Mouse (Mus musculus) heart, postnatal 0 days (tissue): ENCODE measurements around the gene Col6a2. TPM values are rescaled to one million over a fixed set of nuclear protein-coding genes. Genes with fewer than 3 reads are reported as not detected.

Experiments
- ATAC-seq: fragments of 200-750 bp; cut with Nextera tagmentation; 2 replicates; pipeline ENCODE4 v1.8.0; 2017; ENCODE audit warnings: low read depth, moderate number of reproducible peaks, moderate library complexity; ENCODE audit not compliant: insufficient read depth
- DNase-seq: peaks from one replicate; pipeline ENCODE4 v3.0.0-alpha.2; 2016; ENCODE audit warnings: low spot score
- H3K27ac ChIP-seq: fragments of 300-500 bp; sonication (generic); 2 replicates; pipeline ENCODE4 v1.5.1; 2014; ENCODE audit warnings: low read depth, mild to moderate bottlenecking
- H3K27me3 ChIP-seq: fragments of 300-500 bp; sonication (generic); 2 replicates; pipeline ENCODE4 v1.6.1; 2014; ENCODE audit warnings: low read length, mixed read lengths; ENCODE audit not compliant: control insufficient read depth, insufficient read depth
- H3K36me3 ChIP-seq: fragments of 300-500 bp; sonication (generic); replicated peaks from 2 replicates; pipeline ENCODE4 v1.6.1; 2014; ENCODE audit warnings: low read length, mixed read lengths; ENCODE audit not compliant: control insufficient read depth, insufficient read depth
- H3K4me1 ChIP-seq: fragments of 300-500 bp; sonication (generic); 2 replicates; pipeline ENCODE4 v1.6.1; 2014; ENCODE audit warnings: antibody characterized with exemption; ENCODE audit not compliant: control insufficient read depth, insufficient read depth
- H3K4me2 ChIP-seq: fragments of 300-500 bp; sonication (generic); 2 replicates; pipeline ENCODE4 v1.6.1; 2014; ENCODE audit warnings: low read depth, mild to moderate bottlenecking, low read length, moderate library complexity
- H3K4me3 ChIP-seq: fragments of 300-500 bp; sonication (generic); 2 replicates; pipeline ENCODE4 v1.5.1; 2014; ENCODE audit warnings: low read depth, low read length
- H3K9ac ChIP-seq: fragments of 300-500 bp; sonication (generic); replicated peaks from 2 replicates; pipeline ENCODE4 v1.6.1; 2014; ENCODE audit warnings: low read depth, low read length, mixed read lengths
- H3K9me3 ChIP-seq: fragments of 300-500 bp; sonication (generic); replicated peaks from 2 replicates; pipeline ENCODE4 v1.6.1; 2016; ENCODE audit warnings: low read length; ENCODE audit not compliant: control insufficient read depth
- CTCF ChIP-seq: IDR thresholded peaks from 2 replicates; pipeline ENCODE4 v1.5.1; 2016; ENCODE audit warnings: antibody characterized with exemption, control low read depth, low read depth
- EP300 ChIP-seq: IDR thresholded peaks from 2 replicates; pipeline ENCODE4 v1.6.1; 2016; ENCODE audit warnings: antibody characterized with exemption, low read depth
- WGBS: fragments of 180-500 bp; shearing (Covaris S2); extraction: QIAGEN DNeasy Blood & Tissue Kit; methylation state at CpG from one replicate; pipeline ENCODE4 v1.1.7; 2014; 5-methylcytosine and 5-hydroxymethylcytosine counted together
- polyA plus RNA-seq: library from polyadenylated mRNA; unstranded; fragments of >200 nt; fragmentation: Nextera tagmentation; extraction: Ambion mirVana; gene quantifications from 2 replicates; pipeline ENCODE4 v1.2.1, GENCODE M21; 2015
- total RNA-seq: library from RNA; depleted of rRNA; stranded (reverse); fragments of >200 nt; gene quantifications from 2 replicates; pipeline ENCODE4 v1.2.3, GENCODE M21; 2014; ENCODE audit warnings: low replicate concordance

Gene Col6a2
- total and polyA plus RNA-seq, 2 experiments from 2014 or later: 72.4 to 156 TPM

DNA sequence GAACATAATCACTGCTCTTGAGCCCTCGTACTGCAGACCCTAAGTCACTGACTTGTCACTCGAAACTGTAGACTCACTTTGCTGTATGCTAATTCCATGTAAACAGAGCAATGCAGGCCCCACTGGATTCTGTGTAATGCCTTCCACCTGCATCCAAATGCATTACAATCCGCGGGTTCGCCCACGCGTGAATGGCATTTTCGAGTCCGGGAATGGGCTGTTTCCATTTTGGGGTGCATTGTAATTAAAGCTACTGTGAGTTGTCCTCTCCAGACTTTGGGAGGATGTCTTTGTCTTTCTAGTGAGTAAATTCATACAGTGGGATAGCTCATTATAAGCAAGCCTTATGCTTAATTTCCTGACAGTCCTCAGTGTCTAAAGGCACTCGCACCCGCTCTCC lies 42.1 kb upstream of the Col6a2 start:
- TF ChIP-seq EP300: no peak
- TF ChIP-seq CTCF: no peak
- no peak overlapping the region for H3K27ac ChIP-seq
- no peaks in the 10 kb centered on the region for H3K36me3 ChIP-seq
- H3K9ac ChIP-seq: no peak overlapping the region
- ATAC-seq (no peak), DNase-seq (no peak)
- H3K4me2 ChIP-seq: no peak overlapping the region
- H3K9me3 ChIP-seq: peaks cover 13% of the 10 kb centered on the region; the same call in 1 of the 2 replicates
- 88% methylated on average over 11 of the region's 11 CpGs for WGBS
- no peaks in the 10 kb centered on the region for H3K27me3 ChIP-seq
- no peaks in the 10 kb centered on the region for H3K4me1 ChIP-seq
- H3K4me3 ChIP-seq: no peak overlapping the region

DNA sequence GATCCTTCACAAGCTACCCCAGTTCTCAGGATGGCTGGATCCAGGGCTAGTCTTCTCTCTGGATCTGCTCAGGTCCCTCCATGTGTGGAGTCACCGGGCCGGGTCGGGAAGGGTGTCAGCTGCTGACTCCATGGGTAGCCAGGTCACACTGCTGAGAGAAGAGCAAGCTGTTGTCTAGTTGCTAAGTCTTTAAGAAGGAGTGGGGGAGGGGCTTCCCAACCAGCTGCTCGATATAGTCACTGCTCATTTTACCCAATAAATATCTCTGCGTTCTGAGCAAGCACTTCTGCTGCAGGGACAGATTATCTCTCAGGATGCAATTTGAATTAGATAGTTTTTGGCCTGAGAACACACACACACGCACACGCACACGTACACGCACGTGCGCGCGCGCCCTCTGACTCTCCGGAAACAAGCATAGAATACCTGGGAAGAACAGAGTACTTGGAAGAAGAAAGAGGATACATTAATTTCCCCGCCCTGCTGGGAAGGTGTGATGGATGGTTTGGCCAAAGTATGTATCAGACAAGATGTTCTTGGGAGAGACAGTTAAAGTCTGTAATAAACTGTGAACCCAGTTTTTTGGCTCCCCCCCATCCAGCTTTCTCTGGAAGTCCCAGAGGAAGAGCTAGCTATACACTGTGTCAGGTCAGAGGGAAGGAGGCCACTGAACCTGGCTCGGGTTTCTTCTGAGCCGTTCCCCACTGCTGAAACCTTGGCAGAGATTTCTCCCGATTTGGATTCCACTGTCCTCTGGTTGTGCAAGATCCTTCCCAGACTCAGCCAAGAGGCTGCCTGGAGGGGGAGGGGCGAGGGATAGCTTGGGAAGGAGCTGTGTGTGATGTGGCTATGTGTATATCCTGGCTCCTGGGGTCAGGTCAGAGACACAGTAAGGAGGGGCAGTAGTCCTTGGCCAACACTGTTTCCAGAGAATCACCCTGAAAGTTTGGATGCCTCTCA lies 41.0 kb upstream of the Col6a2 start:
- no peak for DNase-seq
- peak overlapping the region; percentile 20; the same call in 1 of the 2 replicates for H3K27ac ChIP-seq
- no peaks in the 10 kb centered on the region for H3K27me3 ChIP-seq
- H3K4me3 ChIP-seq: no peak overlapping the region
- no peaks in the 10 kb centered on the region for H3K4me1 ChIP-seq
- no peak for TF ChIP-seq EP300
- no peak for TF ChIP-seq CTCF
- H3K9ac ChIP-seq: no peak overlapping the region
- H3K36me3 ChIP-seq: no peaks in the 10 kb centered on the region
- ATAC-seq: peak; percentile 55; the same call in 1 of the 2 replicates
- peaks cover 13% of the 10 kb centered on the region; the same call in 1 of the 2 replicates for H3K9me3 ChIP-seq
- no peak overlapping the region for H3K4me2 ChIP-seq
- 72% methylated on average over 20 of the region's 20 CpGs for whole genome bisulfite sequencing

DNA sequence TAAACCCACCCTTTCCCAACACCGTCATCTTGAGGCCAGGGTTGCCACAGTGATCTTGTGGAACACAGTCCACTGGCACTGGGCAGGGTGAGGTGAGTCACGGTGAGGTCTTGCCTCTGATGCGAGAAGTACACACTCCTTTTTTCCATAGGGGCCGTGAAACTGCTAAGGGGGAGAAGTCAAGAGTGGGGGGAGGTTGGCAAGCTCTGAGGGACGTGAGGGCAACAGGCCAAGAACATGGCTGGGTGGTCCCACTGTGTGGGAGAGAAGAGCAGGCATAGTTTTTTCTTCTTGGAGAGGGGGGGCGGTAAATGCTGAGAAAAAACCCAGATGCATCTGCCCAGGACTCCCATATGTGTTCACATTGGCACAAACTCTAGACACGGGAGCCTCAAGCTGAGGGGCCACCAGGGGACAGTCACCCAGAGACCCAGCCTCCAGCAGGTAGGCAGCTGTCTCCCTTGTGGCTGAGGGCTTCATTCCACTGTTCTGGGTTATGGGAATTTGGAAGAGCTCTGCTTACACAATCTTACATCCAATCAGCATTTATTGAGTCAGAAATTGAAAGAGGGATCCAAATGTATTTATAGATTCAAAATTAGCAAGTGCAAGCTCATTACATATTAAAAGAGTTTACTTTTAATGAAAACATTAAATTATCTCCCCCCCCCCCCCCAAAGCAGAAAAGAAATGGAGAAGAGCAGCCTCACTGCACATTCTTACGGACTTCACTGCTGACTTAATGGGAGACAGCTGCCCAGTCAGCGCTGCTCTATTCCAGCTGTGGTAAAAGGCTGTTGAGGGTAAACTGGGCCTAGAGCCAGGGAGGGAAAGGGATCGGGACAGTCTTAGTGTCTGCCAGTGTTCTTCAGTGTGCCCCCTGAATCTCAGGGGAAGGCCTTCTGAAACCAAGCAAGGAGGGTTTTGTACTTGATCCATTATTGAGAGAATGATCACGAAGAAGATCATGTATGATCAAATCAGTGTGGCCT lies 30.2 kb upstream of the Col6a2 start:
- no peaks in the 10 kb centered on the region; the same call in 1 of the 2 replicates for H3K9me3 ChIP-seq
- no peak for ATAC-seq
- 67% methylated on average over 11 of the region's 11 CpGs for WGBS
- H3K4me2 ChIP-seq: no peak overlapping the region
- no peak for TF ChIP-seq CTCF
- no peak for TF ChIP-seq EP300
- no peak for DNase-seq
- H3K4me3 ChIP-seq: no peak overlapping the region
- no peaks in the 10 kb centered on the region for H3K36me3 ChIP-seq
- H3K27me3 ChIP-seq: no peaks in the 10 kb centered on the region
- no peak overlapping the region for H3K27ac ChIP-seq
- H3K9ac ChIP-seq: no peak overlapping the region
- H3K4me1 ChIP-seq: no peaks in the 10 kb centered on the region

DNA sequence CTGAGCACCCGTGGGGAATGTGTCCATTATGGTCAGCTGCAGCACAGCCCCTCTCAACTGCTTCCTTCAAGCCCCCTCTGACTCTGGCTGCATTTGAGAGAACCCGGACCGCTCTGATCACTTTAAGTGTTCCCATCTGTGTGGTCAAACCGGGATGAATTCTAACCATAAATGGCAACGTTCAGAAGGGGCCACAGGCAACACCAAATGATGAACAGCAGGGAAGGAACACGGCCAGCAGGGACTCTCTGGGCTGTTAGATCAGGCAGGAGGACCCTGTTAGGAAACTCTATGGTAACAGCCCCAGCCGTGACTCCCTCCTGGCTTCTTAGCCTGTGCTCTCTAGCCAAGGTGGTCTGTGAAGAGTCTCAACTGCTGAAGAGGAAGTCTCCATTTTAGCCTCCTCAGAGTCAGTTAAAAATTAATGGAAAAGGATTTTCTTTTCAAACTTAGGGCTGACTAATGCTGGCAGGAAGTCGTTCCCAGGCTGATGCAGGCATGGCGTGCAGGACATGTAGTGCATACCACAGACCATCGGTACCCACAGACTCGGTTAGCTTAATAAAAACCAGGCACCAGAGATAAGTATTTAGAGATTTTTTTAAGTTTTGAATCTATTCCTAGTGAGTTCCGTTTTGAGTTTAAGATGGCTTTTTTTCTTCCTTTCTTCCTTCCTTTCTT lies 27.4 kb upstream of the Col6a2 start:
- H3K9ac ChIP-seq: no peak overlapping the region
- H3K9me3 ChIP-seq: no peaks in the 10 kb centered on the region
- no peak for TF ChIP-seq CTCF
- TF ChIP-seq EP300: no peak
- H3K4me2 ChIP-seq: no peak overlapping the region
- ATAC-seq: no peak
- DNase-seq: no peak
- H3K27me3 ChIP-seq: no peaks in the 10 kb centered on the region
- H3K4me3 ChIP-seq: no peak overlapping the region
- no peaks in the 10 kb centered on the region for H3K36me3 ChIP-seq
- WGBS: 45% methylated on average over 12 of the region's 12 CpGs
- H3K4me1 ChIP-seq: no peaks in the 10 kb centered on the region
- no peak overlapping the region for H3K27ac ChIP-seq

DNA sequence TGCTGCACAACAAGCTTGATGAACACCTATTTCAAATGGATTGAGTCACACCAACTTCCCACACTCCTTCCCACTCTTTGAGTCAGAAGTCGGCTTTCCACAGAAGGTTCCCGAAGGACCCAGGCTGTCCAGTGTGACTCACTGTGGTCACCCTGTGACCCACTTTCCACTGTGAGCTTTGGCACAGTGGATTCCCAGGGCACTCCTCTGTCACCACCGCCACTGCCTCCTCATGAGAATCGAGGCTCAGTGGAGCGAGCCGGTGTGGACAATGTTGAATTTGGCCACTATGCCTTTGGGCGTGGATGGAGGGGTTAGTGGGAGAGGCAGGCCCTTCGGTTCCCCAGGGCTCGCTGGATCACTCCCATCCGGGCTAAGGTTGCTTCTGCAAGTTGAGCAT lies 25.3 kb upstream of the Col6a2 start:
- ATAC-seq (no peak), DNase-seq (no peak)
- H3K9ac ChIP-seq: no peak overlapping the region
- WGBS: 81% methylated on average over 10 of the region's 10 CpGs
- TF ChIP-seq EP300 (no peak), CTCF (no peak)
- no peak overlapping the region for H3K4me2 ChIP-seq
- H3K27ac ChIP-seq: no peak overlapping the region
- H3K27me3 ChIP-seq: no peaks in the 10 kb centered on the region
- H3K4me3 ChIP-seq: no peak overlapping the region
- H3K36me3 ChIP-seq: no peaks in the 10 kb centered on the region
- no peaks in the 10 kb centered on the region for H3K9me3 ChIP-seq
- no peaks in the 10 kb centered on the region for H3K4me1 ChIP-seq
